Mouse (Mus musculus) MEL (cell line): ENCODE results near the gene Osgin1. TPM values are rescaled to one million over a fixed set of nuclear protein-coding genes. Genes with fewer than 3 reads are reported as not detected.

Experiments
- DNase-seq: peaks from one replicate; pipeline ENCODE4 v3.0.0; 2011; ENCODE audit warnings: low read depth, low spot score
- H3K27ac ChIP-seq: 2 replicates; pipeline ENCODE4 v1.5.1; 2012; ENCODE audit warnings: low read depth, mild to moderate bottlenecking, control low read depth, low read length, moderate library complexity; ENCODE audit not compliant: control insufficient read depth
- H3K27me3 ChIP-seq, 2 experiments: fragments of 150-350 bp in 1 of 2; sonication (generic) in 1 of 2; 2 replicates each; pipeline ENCODE4 v1.6.1; 2012; ENCODE audit warnings: low read length in 2 of 2, mild to moderate bottlenecking in 2 of 2, improper control_type of control experiment in 1 of 2, moderate library complexity in 1 of 2; ENCODE audit not compliant: insufficient read depth in 2 of 2, control insufficient read depth in 1 of 2
- H3K36me3 ChIP-seq, 2 experiments: 2 replicates each; pipeline ENCODE4 v1.6.1; 2012 to 2014; ENCODE audit warnings: low read length in 2 of 2, improper control_type of control experiment in 1 of 2, inconsistent platforms in 1 of 2, mild to moderate bottlenecking in 1 of 2; ENCODE audit not compliant: insufficient read depth in 2 of 2, control insufficient read depth in 1 of 2
- H3K4me1 ChIP-seq, 2 experiments: fragments of 150-350 bp in 1 of 2; sonication (generic) in 1 of 2; 2 replicates each; pipeline ENCODE4 v1.6.1; 2012; ENCODE audit warnings: low read length in 2 of 2, improper control_type of control experiment in 1 of 2, mild to moderate bottlenecking in 1 of 2; ENCODE audit not compliant: insufficient read depth in 2 of 2, control insufficient read depth in 1 of 2
- H3K4me3 ChIP-seq, 2 experiments: fragments of 150-350 bp in 1 of 2; sonication (generic) in 1 of 2; 2 replicates each; pipeline ENCODE4 v1.5.1; 2012; ENCODE audit warnings: low read depth in 2 of 2, low read length in 2 of 2, mild to moderate bottlenecking in 2 of 2, moderate library complexity in 2 of 2, control low read depth in 1 of 2, improper control_type of control experiment in 1 of 2; ENCODE audit not compliant: control insufficient read depth in 1 of 2, insufficient read depth in 1 of 2
- H3K79me2 ChIP-seq: 2 replicates; pipeline ENCODE4 v1.6.1; 2012; ENCODE audit warnings: mild to moderate bottlenecking, low read length, moderate library complexity; ENCODE audit not compliant: control insufficient read depth, poor library complexity, insufficient read depth
- H3K9ac ChIP-seq: 2 replicates; pipeline ENCODE4 v1.6.1; 2012; ENCODE audit warnings: low read depth, mild to moderate bottlenecking, control low read depth, low read length, moderate library complexity; ENCODE audit not compliant: control insufficient read depth, poor library complexity, severe bottlenecking
- H3K9me3 ChIP-seq: fragments of 150-350 bp; sonication (generic); replicated peaks from 2 replicates; pipeline ENCODE4 v1.6.1; 2012; ENCODE audit warnings: mild to moderate bottlenecking, low read length, improper control_type of control experiment, moderate library complexity; ENCODE audit not compliant: insufficient read depth
- CHD1 ChIP-seq: IDR thresholded peaks from 2 replicates; pipeline ENCODE4 v1.6.1; 2012; ENCODE audit warnings: low read depth, mild to moderate bottlenecking, inconsistent platforms, low read length, improper control_type of control experiment
- CHD2 ChIP-seq: IDR thresholded peaks from 2 replicates; pipeline ENCODE4 v1.6.1; 2011; ENCODE audit warnings: low read length, improper control_type of control experiment
- CTCF ChIP-seq, 3 experiments: IDR thresholded peaks in 2 of 3; conservative IDR thresholded peaks in 1 of 3; 2 replicates each; pipeline ENCODE4 v1.5.1; 2011 to 2012; ENCODE audit warnings: low read length in 3 of 3, low read depth in 2 of 3, mild to moderate bottlenecking in 2 of 3, improper control_type of control experiment in 1 of 3, inconsistent platforms in 1 of 3, mixed read lengths in 1 of 3, moderate library complexity in 1 of 3; ENCODE audit not compliant: control insufficient read depth in 1 of 3, insufficient read depth in 1 of 3, poor library complexity in 1 of 3, severe bottlenecking in 1 of 3
- E2F4 ChIP-seq: IDR thresholded peaks from 2 replicates; pipeline ENCODE4 v1.6.1; 2011; ENCODE audit warnings: low read depth, low read length, improper control_type of control experiment, borderline replicate concordance
- ETS1 ChIP-seq: IDR thresholded peaks from 2 replicates; pipeline ENCODE4 v1.6.1; 2012; ENCODE audit warnings: low read depth, mild to moderate bottlenecking, inconsistent platforms, low read length, improper control_type of control experiment, moderate library complexity
- GATA1 ChIP-seq: IDR thresholded peaks from 2 replicates; pipeline ENCODE4 v1.6.1; 2011; ENCODE audit warnings: low read depth, low read length, improper control_type of control experiment
- HCFC1 ChIP-seq: IDR thresholded peaks from 2 replicates; pipeline ENCODE4 v1.6.1; 2012; ENCODE audit warnings: low read depth, mild to moderate bottlenecking, inconsistent platforms, low read length, improper control_type of control experiment, moderate library complexity
- JUND ChIP-seq: IDR thresholded peaks from 2 replicates; pipeline ENCODE4 v1.6.1; 2011; ENCODE audit warnings: low read depth, mild to moderate bottlenecking, improper control_type of control experiment, low read length
- KAT2A ChIP-seq: conservative IDR thresholded peaks from 2 replicates; pipeline ENCODE4 v1.6.1; 2012; ENCODE audit warnings: low read depth, low read length, improper control_type of control experiment, inconsistent platforms
- MAX ChIP-seq: IDR thresholded peaks from 2 replicates; pipeline ENCODE4 v1.6.1; 2011; ENCODE audit warnings: low read length, improper control_type of control experiment
- MAZ ChIP-seq: IDR thresholded peaks from 2 replicates; pipeline ENCODE4 v1.6.1; 2012; ENCODE audit warnings: low read depth, mild to moderate bottlenecking, inconsistent platforms, low read length, improper control_type of control experiment
- MEF2A ChIP-seq: IDR thresholded peaks from 2 replicates; pipeline ENCODE4 v1.6.1; 2014; ENCODE audit warnings: low read depth, mild to moderate bottlenecking, inconsistent platforms, low read length, improper control_type of control experiment; ENCODE audit not compliant: poor library complexity, insufficient replicate concordance, severe bottlenecking; ENCODE audit errors: extremely low read depth
- MXI1 ChIP-seq: IDR thresholded peaks from 2 replicates; pipeline ENCODE4 v1.6.1; 2011; ENCODE audit warnings: mild to moderate bottlenecking, low read depth, low read length, improper control_type of control experiment
- MYC ChIP-seq: IDR thresholded peaks from 2 replicates; pipeline ENCODE4 v1.6.1; 2011; ENCODE audit warnings: low read depth, mild to moderate bottlenecking, low read length, improper control_type of control experiment, moderate library complexity
- NELFE ChIP-seq: IDR thresholded peaks from 2 replicates; pipeline ENCODE4 v1.6.1; 2011; ENCODE audit warnings: low read depth, low read length, improper control_type of control experiment
- NRF1 ChIP-seq: IDR thresholded peaks from 2 replicates; pipeline ENCODE4 v1.6.1; 2014; ENCODE audit warnings: low read depth, mild to moderate bottlenecking, inconsistent platforms, low read length, improper control_type of control experiment, moderate library complexity; ENCODE audit not compliant: poor library complexity, insufficient read depth, severe bottlenecking
- POLR2A ChIP-seq, 2 experiments: IDR thresholded peaks; 2 replicates each; pipeline ENCODE4 v1.6.1; 2011 to 2012; ENCODE audit warnings: low read length in 2 of 2, mild to moderate bottlenecking in 2 of 2, control low read depth in 1 of 2, improper control_type of control experiment in 1 of 2, low read depth in 1 of 2, moderate library complexity in 1 of 2; ENCODE audit not compliant: control insufficient read depth in 1 of 2, insufficient read depth in 1 of 2, poor library complexity in 1 of 2
- POLR2AphosphoS5 ChIP-seq: IDR thresholded peaks from 2 replicates; pipeline ENCODE4 v1.6.1; 2012; ENCODE audit warnings: low read depth, borderline replicate concordance, mild to moderate bottlenecking, inconsistent platforms, low read length, moderate library complexity, mixed read lengths
- RAD21 ChIP-seq: IDR thresholded peaks from 2 replicates; pipeline ENCODE4 v1.6.1; 2011; ENCODE audit warnings: mild to moderate bottlenecking, low read depth, low read length, improper control_type of control experiment
- RCOR1 ChIP-seq: IDR thresholded peaks from 2 replicates; pipeline ENCODE4 v1.6.1; 2012; ENCODE audit warnings: low read depth, mild to moderate bottlenecking, inconsistent platforms, low read length, improper control_type of control experiment
- SIN3A ChIP-seq: IDR thresholded peaks from 2 replicates; pipeline ENCODE4 v1.6.1; 2012; ENCODE audit warnings: low read length, improper control_type of control experiment, inconsistent platforms
- SMC3 ChIP-seq: IDR thresholded peaks from 2 replicates; pipeline ENCODE4 v1.6.1; 2011; ENCODE audit warnings: low read depth, low read length, improper control_type of control experiment
- TBP ChIP-seq: IDR thresholded peaks from 2 replicates; pipeline ENCODE4 v1.8.0; 2011; ENCODE audit warnings: low read depth, low read length, improper control_type of control experiment
- TCF12 ChIP-seq: IDR thresholded peaks from 2 replicates; pipeline ENCODE4 v1.6.1; 2014; ENCODE audit warnings: low read depth, mild to moderate bottlenecking, inconsistent platforms, low read length, improper control_type of control experiment, moderate library complexity
- UBTF ChIP-seq: IDR thresholded peaks from 2 replicates; pipeline ENCODE4 v1.6.1; 2012; ENCODE audit warnings: low read depth, mild to moderate bottlenecking, inconsistent platforms, low read length, improper control_type of control experiment, moderate library complexity, borderline replicate concordance; ENCODE audit not compliant: insufficient read depth
- USF1 ChIP-seq: IDR thresholded peaks from 2 replicates; pipeline ENCODE4 v1.6.1; 2014; ENCODE audit warnings: low read depth, mild to moderate bottlenecking, inconsistent platforms, low read length, improper control_type of control experiment, moderate library complexity
- USF2 ChIP-seq, 2 experiments: IDR thresholded peaks; 2 replicates each; pipeline ENCODE4 v1.6.1; 2011 to 2012; ENCODE audit warnings: improper control_type of control experiment in 2 of 2, low read length in 2 of 2, borderline replicate concordance in 1 of 2, inconsistent platforms in 1 of 2, low read depth in 1 of 2, mild to moderate bottlenecking in 1 of 2; ENCODE audit not compliant: insufficient read depth in 1 of 2
- ZC3H11A ChIP-seq: IDR thresholded peaks from 2 replicates; pipeline ENCODE4 v1.6.1; 2012; ENCODE audit warnings: low read depth, mild to moderate bottlenecking, inconsistent platforms, low read length, improper control_type of control experiment
- ZKSCAN1 ChIP-seq: IDR thresholded peaks from 2 replicates; pipeline ENCODE4 v1.6.1; 2012; ENCODE audit warnings: low read depth, mild to moderate bottlenecking, inconsistent platforms, low read length, improper control_type of control experiment, moderate library complexity
- ZMIZ1 ChIP-seq: IDR thresholded peaks from 2 replicates; pipeline ENCODE4 v1.6.1; 2012; ENCODE audit warnings: low read depth, mild to moderate bottlenecking, inconsistent platforms, low read length, improper control_type of control experiment, moderate library complexity
- polyA plus RNA-seq, 2 experiments: library from polyadenylated mRNA; stranded (reverse) in 1 of 2; unstranded in 1 of 2; fragments of >175 nt in 1 of 2; fragments of >200 nt in 1 of 2; gene quantifications; 2 replicates each; pipeline versions ENCODE4 v1.2.1 to v1.2.4; 2012; ENCODE audit warnings: low replicate concordance in 2 of 2, low read depth in 1 of 2; ENCODE audit not compliant: insufficient read length in 2 of 2, insufficient read depth in 1 of 2, missing spikeins in 1 of 2
- total RNA-seq: library from RNA; depleted of rRNA; stranded (reverse); fragments of 300-350 nt; gene quantifications from 2 replicates; pipeline ENCODE4 v1.2.3, GENCODE M21; 2012; rRNA removed

The Osgin1 gene
- 0.08 TPM in 1 of 2 replicates, not detected in the other for total RNA-seq
- under 1 TPM in 1 of 2 experiments, not detected in 1; 0.84 TPM for polyA plus RNA-seq

DNA sequence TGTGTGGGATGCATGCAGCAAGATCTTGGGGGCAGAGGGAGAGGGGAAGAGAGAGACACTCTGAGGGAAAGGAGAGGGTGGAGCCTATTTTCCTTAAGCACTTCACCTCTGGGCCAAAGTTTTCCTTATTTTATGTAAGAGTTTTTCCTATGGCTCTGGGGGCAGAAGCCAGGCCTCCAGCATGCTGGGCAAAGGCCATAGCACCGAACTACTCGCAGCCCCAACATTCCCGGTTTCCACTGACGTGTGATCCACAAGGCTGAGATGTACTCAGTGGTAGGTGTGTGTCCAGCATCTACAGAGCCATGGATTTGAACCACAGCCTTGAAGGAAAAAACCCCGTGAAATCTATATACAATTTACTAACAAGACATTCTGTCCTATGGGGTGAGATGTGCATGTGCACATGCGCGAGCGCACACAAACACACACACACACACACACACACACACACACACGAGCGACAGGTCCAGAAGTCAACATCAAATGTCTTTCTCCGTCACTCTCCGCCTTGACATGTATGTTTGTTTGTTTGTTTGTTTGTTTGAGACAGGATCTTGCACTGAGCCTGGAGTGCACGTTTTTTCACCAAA, at the start of gene Osgin1:
Gene Osgin1 (plus strand): TSS at position 543 of the 593 bp plus-strand sequence.
- TF ChIP-seq UBTF (no peak), SIN3A (no peak), MAX (no peak), POLR2AphosphoS5 (no peak), CHD2 (no peak)
- no peak within 1 kb of the TSS for H3K27ac ChIP-seq
- no peaks in the 10 kb centered on the region for H3K79me2 ChIP-seq
- no peak for DNase-seq
- H3K9ac ChIP-seq: no peak within 1 kb of the TSS
- no peaks in the 10 kb centered on the region for H3K27me3 ChIP-seq
- peaks cover 0 to 8% of the 10 kb centered on the region in 2 experiments; a peak in 2 of 4 replicates for H3K4me1 ChIP-seq
- peaks cover 0 to 2% of the 10 kb centered on the region in 2 experiments; a peak in 2 of 4 replicates for H3K36me3 ChIP-seq
- no peaks in the 10 kb centered on the region for H3K9me3 ChIP-seq
- no peak within 1 kb of the TSS for H3K4me3 ChIP-seq

GRCm38 (mm10) chr8:119384478-119384877, 49.4 kb upstream of the Osgin1 start:
- Histone ChIP-seq H3K27ac (no peak overlapping the region), H3K27me3 (peaks cover 1 to 2% of the 10 kb centered on the region in 2 experiments; a peak in 1 of 4 replicates), H3K4me1 (no peaks in the 10 kb centered on the region), H3K9me3 (no peaks in the 10 kb centered on the region), H3K36me3 (no peaks in the 10 kb centered on the region; a peak in 2 of 4 replicates), H3K79me2 (no peaks in the 10 kb centered on the region), H3K9ac (no peak overlapping the region), H3K4me3 (no peak overlapping the region)
- peak; percentile 84 for DNase-seq
- TF ChIP-seq POLR2A (IDR thresholded peaks at IDR 0.05; ENCODE audit: control insufficient read depth in 1 of 2, insufficient read depth in 1 of 2, low read depth in 1 of 2, low read length in 2 of 2, poor library complexity in 1 of 2) (no peak), MXI1 (no peak), USF2 (IDR thresholded peaks at IDR 0.05; ENCODE audit: borderline replicate concordance in 1 of 2, insufficient read depth in 1 of 2, low read depth in 1 of 2, low read length in 2 of 2) (no peak), USF1 (no peak), NRF1 (no peak), E2F4 (no peak), HCFC1 (no peak), MAX (no peak), SMC3 (peak; percentile 66), CHD1 (no peak), SIN3A (no peak), MYC (no peak), ZMIZ1 (no peak), MEF2A (no peak), UBTF (no peak), GATA1 (no peak), ZKSCAN1 (no peak), MAZ (no peak), POLR2AphosphoS5 (no peak), JUND (no peak), TBP (no peak), CTCF (IDR thresholded peaks at IDR 0.05 in 2 of 3, conservative IDR thresholded peaks at IDR 0.05 in 1 of 3; ENCODE audit: control insufficient read depth in 1 of 3, insufficient read depth in 1 of 3, low read depth in 2 of 3, low read length in 3 of 3, poor library complexity in 1 of 3, severe bottlenecking in 1 of 3) (peak; percentile 54 to 87 (median 70)), RCOR1 (no peak), ETS1 (no peak), TCF12 (no peak), ZC3H11A (peak; percentile 51), NELFE (no peak), KAT2A (no peak), RAD21 (peak; percentile 90)
